Mouse (Mus musculus) neural tube, embryonic 10.5 days (tissue): ENCODE results near the gene Hsd3b7.
"Not testable (repeated sequence)": the region's sequence is repeated elsewhere in the genome, so short reads cannot be mapped to it uniquely, and the experiment has no call there.

Experiments used
- DNase-seq: peaks from one replicate; pipeline ENCODE4 v3.0.0-alpha.2; 2017; ENCODE audit warnings: low spot score; ENCODE audit errors: extremely low spot score

Gene Hsd3b7

GRCm38 (mm10) chr7:127815954-127816821 lies 15.8 kb downstream of the Hsd3b7 start:
- DNase-seq, result no peak

DNA sequence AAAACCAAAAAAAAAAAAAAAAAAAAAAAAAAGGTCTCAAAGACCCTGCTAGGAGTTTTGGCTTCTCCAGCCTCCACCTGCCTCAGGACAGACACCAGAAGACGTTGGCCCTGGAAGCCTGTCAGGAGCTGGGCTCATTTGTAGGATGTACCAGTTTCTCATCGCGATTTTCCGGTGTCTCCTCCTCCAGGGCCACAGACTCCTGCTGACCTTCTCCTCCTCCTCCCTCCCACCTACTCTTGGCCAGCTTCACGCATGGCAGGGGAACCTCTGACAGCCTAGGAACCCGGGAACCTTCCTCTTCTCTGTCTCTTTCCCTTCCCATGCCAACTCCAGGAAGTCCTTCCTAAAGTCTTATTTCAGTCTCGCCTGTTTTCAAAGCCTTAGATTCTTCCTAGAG lies 16.6 kb downstream of the Hsd3b7 start:
- no peak for DNase-seq

DNA sequence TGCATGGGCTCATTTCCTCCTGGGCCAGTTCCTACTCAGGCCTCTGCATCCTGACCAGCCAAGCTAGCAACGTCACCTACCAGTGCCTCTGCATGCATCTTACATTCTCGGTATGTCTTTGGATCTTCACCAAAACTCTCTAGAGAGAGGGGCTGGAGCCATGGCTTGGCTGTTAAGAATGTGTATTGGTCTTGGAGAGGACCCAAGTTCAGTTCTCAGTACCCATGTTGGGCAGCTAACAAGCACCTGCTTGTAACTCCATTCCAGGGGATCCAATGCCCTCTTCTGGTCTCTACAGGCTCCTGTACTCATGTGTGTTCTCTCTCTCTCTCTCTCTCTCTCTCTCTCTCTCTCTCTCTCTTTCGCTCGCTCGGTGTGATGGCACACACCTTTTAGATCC lies 17.4 kb downstream of the Hsd3b7 start:
- DNase-seq, result no peak

DNA sequence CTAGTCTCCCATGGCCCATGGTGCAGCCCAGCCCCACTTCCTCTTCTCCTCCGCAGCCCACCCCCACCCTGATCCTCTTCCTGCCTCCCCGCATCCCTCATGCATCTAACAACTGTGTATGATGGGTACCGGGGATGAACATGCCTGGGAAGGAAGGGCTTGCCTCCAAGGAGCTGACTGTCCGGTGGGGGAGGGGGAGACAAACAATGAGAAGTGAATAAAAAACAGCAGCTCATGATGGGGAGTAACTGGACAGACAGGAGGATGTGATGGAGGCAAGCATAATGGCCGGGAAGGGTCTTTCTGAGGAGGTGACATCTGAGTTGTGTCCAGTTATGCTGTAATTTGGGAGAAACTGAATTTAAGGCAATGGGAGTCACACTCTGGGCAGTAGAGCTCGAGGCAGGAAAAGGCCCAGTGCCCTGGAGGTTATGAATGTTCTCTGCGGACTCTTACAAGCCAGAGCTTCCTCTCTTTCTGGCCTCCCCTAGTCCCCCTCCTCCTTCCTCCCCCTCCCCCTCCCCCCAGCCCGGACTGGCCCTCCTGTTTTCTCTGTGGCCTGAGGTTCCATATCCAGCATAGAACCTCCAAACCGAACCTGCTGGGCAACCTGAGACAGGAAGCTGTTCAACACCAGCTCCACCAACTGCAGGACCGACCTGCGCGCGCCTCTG lies 20.6 kb downstream of the Hsd3b7 start:
- no peak for DNase-seq

GRCm38 (mm10) chr7:127822494-127822893 lies 22.1 kb downstream of the Hsd3b7 start:
- no peak for DNase-seq

GRCm38 (mm10) chr7:127823236-127824171 lies 23.1 kb downstream of the Hsd3b7 start:
- DNase-seq, result no peak

GRCm38 (mm10) chr7:127824176-127824871 lies 23.9 kb downstream of the Hsd3b7 start, which contains the start of the genes Stx4a and Stx1b:
Gene Stx4a (plus strand): TSS chr7:127824294.
Gene Stx1b (minus strand): TSS chr7:127824549.
- DNase-seq, result peak; percentile 76

- DNase-seq, result no peak
Observed at GRCm38 (mm10) chr7:127835550-127835949, 35.1 kb downstream of the Hsd3b7 start.

DNA sequence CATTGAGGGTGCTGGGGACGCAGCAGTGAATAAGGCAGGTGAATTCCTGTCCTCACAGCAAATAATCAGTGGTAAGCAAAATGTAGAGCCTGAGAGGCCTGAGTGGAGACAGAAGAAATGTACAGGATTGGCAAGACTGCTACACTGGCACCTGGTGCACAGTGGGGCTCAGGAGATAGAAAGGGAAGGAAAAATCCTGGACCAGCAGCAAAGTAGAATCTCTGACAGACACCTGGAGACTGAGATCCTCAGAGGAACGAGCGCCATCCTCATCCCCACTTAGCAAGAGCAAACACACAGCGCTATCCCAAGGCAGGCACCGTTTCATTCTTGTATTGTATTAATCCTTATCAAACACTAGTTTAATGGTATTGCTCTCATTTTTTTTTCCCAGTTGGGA lies 37.1 kb downstream of the Hsd3b7 start:
- no peak for DNase-seq

GRCm38 (mm10) chr7:127837878-127838277 lies 37.5 kb downstream of the Hsd3b7 start:
- not testable (repeated sequence) for DNase-seq

DNA sequence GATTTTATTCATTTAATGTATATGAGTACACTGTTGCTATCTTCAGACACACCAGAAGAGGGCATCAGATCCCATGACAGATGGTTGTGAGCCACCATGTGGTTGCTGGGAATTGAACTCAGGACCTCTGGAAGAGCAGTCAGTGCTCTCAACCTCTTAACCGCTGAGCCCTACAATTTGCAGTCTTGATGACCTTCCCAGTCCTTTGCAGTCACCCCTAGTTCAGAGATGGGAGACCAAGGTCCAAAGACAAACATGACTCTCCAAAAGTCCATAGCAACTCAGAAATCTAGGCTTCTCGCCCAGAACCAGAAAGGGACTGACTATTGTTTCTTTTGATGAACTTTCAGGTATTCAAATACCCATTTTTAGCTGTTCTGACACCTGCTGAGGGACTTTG lies 39.6 kb downstream of the Hsd3b7 start:
- DNase-seq, result not testable (repeated sequence)

GRCm38 (mm10) chr7:127840886-127841285 lies 40.5 kb downstream of the Hsd3b7 start:
- no peak for DNase-seq

DNA sequence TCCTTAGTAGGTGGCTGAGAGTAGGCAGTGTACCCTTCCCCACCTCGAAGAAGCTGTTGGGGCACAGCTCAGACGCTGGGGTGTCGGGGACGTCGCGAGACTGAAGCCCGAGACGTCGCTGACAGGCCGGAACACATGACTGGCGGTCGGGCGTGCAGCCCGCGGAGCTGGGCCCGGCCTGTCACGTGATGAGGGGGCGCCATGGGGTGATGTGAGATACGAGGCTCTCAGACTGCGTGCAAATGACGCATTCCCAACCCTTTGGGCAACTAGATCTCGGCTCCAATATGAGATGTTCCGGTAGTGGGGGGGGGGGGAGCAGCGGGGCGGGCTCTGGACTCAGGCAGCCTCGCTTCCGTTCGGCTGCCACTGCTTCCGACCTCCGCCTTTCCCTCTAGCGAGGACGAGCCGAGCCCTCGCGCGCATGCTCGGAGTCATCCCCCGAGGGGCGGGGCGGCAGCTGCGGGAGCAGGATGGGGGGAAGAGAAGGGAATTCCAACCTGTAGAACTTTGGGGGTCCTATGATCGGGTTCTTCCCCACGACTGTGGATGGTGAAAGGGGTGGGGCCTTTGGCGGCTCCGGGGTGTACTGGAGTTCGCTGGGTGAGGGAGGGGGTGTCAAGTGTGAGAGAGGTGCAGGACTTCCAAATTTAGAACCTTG lies 41.1 kb downstream of the Hsd3b7 start:
- DNase-seq, result peak; percentile 90

- DNase-seq, result peak; percentile 64
Observed at GRCm38 (mm10) chr7:127842001-127842718, 41.8 kb downstream of the Hsd3b7 start.

DNA sequence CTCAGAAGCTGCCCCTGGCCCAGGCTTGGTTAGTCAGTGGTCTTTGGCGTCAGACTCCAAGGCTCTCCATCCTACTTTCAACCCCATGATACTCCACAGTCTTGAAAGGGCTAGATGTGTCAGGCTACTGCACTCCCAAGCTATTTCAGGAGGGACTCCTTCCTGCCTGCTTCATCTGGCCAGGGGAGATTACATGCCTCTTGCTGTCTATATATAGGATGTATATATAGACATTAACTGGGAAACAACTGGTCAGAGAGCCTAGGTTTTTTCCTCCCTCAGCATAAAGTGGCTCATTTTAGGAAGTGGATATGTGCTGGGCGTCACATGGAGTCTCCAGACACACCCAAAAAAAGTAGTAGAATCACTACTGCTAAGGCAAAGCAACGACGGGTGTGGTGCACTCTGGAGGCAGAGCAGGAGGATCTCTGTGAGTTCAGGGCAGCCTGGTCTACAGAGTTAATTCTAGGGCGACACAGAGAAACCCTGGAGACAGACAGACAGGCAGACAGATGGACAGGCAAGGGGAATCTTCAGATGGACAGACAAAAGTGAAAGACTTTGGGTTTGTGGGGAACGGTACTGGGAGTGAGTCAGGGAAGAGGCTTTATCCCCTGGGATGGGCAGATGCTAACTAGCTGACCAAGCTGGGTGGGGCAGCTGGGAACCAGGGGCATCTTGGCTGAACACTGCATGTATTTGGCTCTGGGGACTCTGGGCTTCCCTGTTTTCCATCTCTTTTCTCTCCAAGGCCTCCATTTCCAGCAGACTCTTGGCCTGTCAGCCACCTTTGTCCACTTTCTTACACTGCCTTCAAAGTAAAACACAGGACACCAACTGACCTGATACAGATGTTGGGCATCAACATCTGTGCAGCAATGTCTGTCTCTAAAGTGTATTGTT lies 49.8 kb downstream of the Hsd3b7 start:
- no peak for DNase-seq

- DNase-seq, result no peak
Observed at GRCm38 (mm10) chr7:127850906-127851305, 50.5 kb downstream of the Hsd3b7 start.
